Mouse (Mus musculus): ENCODE measurements around the gene Olfr1305. TPM values are rescaled to one million over a fixed set of nuclear protein-coding genes. Genes with fewer than 3 reads are reported as not detected.

The Olfr1305 gene
- not detected in 2 replicates for polyA plus RNA-seq (2015; fragmentation: Nextera tagmentation; extraction: Ambion mirVana)

GRCm38 (mm10) chr2:111877049-111877448 lies at the start of gene Olfr1305:
Gene Olfr1305, minus strand, starts transcription at chr2:111877149.
- Histone ChIP-seq H3K27ac (no peak within 1 kb of the TSS), H3K9me3 (no peaks in the 10 kb centered on the region), H3K27me3 (replicated peaks) (no peaks in the 10 kb centered on the region), H3K4me3 (replicated peaks) (no peak within 1 kb of the TSS), H3K4me2 (no peak within 1 kb of the TSS), H3K9ac (no peak within 1 kb of the TSS), H3K4me1 (no peaks in the 10 kb centered on the region), H3K36me3 (no peaks in the 10 kb centered on the region)
- no peak for ATAC-seq (ENCODE audit: insufficient read depth, low FRiP score, low read depth)
- 90% methylated on average over 2 of the region's 2 CpGs for WGBS

GRCm38 (mm10) chr2:111916171-111916570 lies 39.2 kb upstream of the Olfr1305 start, which contains the start of gene Olfr1306:
Gene Olfr1306, minus strand, starts transcription at chr2:111916271.
- H3K36me3 ChIP-seq, result no peaks in the 10 kb centered on the region
- no peaks in the 10 kb centered on the region for H3K27me3 ChIP-seq (replicated peaks)
- no peak within 1 kb of the TSS for H3K9ac ChIP-seq
- no peak within 1 kb of the TSS for H3K4me3 ChIP-seq (replicated peaks)
- WGBS, result 86% methylated on average over 1 of the region's 1 CpGs
- no peak within 1 kb of the TSS for H3K27ac ChIP-seq
- H3K4me2 ChIP-seq, result no peak within 1 kb of the TSS
- no peaks in the 10 kb centered on the region for H3K4me1 ChIP-seq
- no peaks in the 10 kb centered on the region for H3K9me3 ChIP-seq
- no peak for ATAC-seq (ENCODE audit: insufficient read depth, low FRiP score, low read depth)

- no peaks in the 10 kb centered on the region for H3K36me3 ChIP-seq
- H3K9ac ChIP-seq, result no peak within 1 kb of the TSS
- no peak for ATAC-seq (ENCODE audit: insufficient read depth, low FRiP score, low read depth)
- H3K9me3 ChIP-seq, result no peaks in the 10 kb centered on the region
- whole genome bisulfite sequencing, result 77% methylated on average over 2 of the region's 2 CpGs
- no peaks in the 10 kb centered on the region for H3K27me3 ChIP-seq (replicated peaks)
- H3K4me2 ChIP-seq, result no peak within 1 kb of the TSS
- no peak within 1 kb of the TSS for H3K27ac ChIP-seq
- no peak within 1 kb of the TSS for H3K4me3 ChIP-seq (replicated peaks)
- H3K4me1 ChIP-seq, result no peaks in the 10 kb centered on the region
Observed at GRCm38 (mm10) chr2:111820240-111820639, 56.7 kb downstream of the Olfr1305 start, which contains the start of gene Olfr1303. Gene Olfr1303, minus strand, starts transcription at chr2:111820340.

Other genes with a start within 250 kb of the Olfr1305 start
- gene Olfr1298, start 227.9 kb downstream of the Olfr1305 start, polyA plus RNA-seq (2015; fragmentation: Nextera tagmentation; extraction: Ambion mirVana), result not detected in 2 replicates
- not detected in 2 replicates for gene Olfr1299, start 215.7 kb downstream of the Olfr1305 start, polyA plus RNA-seq (2015; fragmentation: Nextera tagmentation; extraction: Ambion mirVana)
- not detected in 2 replicates for gene Olfr1301, start 126.1 kb downstream of the Olfr1305 start, polyA plus RNA-seq (2015; fragmentation: Nextera tagmentation; extraction: Ambion mirVana)
- not detected in 2 replicates for gene Olfr1302, start 99.7 kb downstream of the Olfr1305 start, polyA plus RNA-seq (2015; fragmentation: Nextera tagmentation; extraction: Ambion mirVana)
- not detected in 2 replicates for gene Olfr1303, start 56.8 kb downstream of the Olfr1305 start, polyA plus RNA-seq (2015; fragmentation: Nextera tagmentation; extraction: Ambion mirVana)
- not detected in 2 replicates for gene Olfr1306, start 39.1 kb upstream of the Olfr1305 start, polyA plus RNA-seq (2015; fragmentation: Nextera tagmentation; extraction: Ambion mirVana)
- not detected in 2 replicates for gene Olfr1307, start 72.3 kb upstream of the Olfr1305 start, polyA plus RNA-seq (2015; fragmentation: Nextera tagmentation; extraction: Ambion mirVana)
- not detected in 2 replicates for gene Olfr1308, start 87.8 kb upstream of the Olfr1305 start, polyA plus RNA-seq (2015; fragmentation: Nextera tagmentation; extraction: Ambion mirVana)
- gene Olfr1309, start 113.1 kb upstream of the Olfr1305 start, polyA plus RNA-seq (2015; fragmentation: Nextera tagmentation; extraction: Ambion mirVana), result not detected in 2 replicates
- gene Olfr1310, start 135.6 kb upstream of the Olfr1305 start, polyA plus RNA-seq (2015; fragmentation: Nextera tagmentation; extraction: Ambion mirVana), result not detected in 2 replicates
- gene Olfr1311, start 147.3 kb upstream of the Olfr1305 start, polyA plus RNA-seq (2015; fragmentation: Nextera tagmentation; extraction: Ambion mirVana), result not detected in 2 replicates
- not detected in 2 replicates for gene Olfr1312, start 173.1 kb upstream of the Olfr1305 start, polyA plus RNA-seq (2015; fragmentation: Nextera tagmentation; extraction: Ambion mirVana)
- not detected in 2 replicates for gene Olfr1313, start 200.7 kb upstream of the Olfr1305 start, polyA plus RNA-seq (2015; fragmentation: Nextera tagmentation; extraction: Ambion mirVana)
- gene Olfr1314, start 219.6 kb upstream of the Olfr1305 start, polyA plus RNA-seq (2015; fragmentation: Nextera tagmentation; extraction: Ambion mirVana), result not detected in 2 replicates
- gene Olfr1315-ps1, start 238.3 kb upstream of the Olfr1305 start, polyA plus RNA-seq (2015; fragmentation: Nextera tagmentation; extraction: Ambion mirVana), result not detected in 2 replicates

Measured in stomach, embryonic 15.5 days (tissue).